Mouse (Mus musculus): ENCODE measurements at regions not wholly inside any gene's neighbourhood (a gene's known extent, or its start where the extent isn't known, plus 50 kb on each side); places are given as distances from the start of the nearest gene placed in this dataset.

DNA sequence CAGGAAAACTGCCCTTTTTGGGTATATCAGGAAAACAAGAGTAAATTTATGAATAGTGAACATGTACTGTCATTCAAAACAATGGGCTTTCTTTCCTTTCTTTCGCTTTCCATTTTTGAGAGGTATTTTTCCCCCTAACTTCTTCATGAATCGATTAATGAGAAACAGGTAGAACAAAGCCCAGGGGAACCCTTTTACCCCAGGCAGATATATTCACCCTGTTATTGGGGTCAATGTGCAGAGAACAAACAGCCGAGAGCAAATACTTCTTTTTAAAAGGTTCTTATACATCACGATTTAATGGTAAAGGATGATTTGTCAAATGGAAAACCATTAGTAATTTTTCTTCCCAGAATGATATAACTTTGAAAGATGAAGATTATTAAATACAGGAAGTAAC is 183.0 kb upstream of the BC052040 start:
- TF ChIP-seq CTCF (conservative IDR thresholded peaks at IDR 0.05; ENCODE audit: low read length), result no peak
- TF ChIP-seq NANOG (IDR thresholded peaks at IDR 0.05; ENCODE audit: borderline replicate concordance, low read length), result no peak
